Mouse (Mus musculus): ENCODE measurements around the gene Slc25a18.

Slc25a18 gene

GRCm38 (mm10) chr6:120788904-120789303 lies 15.5 kb downstream of the Slc25a18 start:
- CTCF ChIA-PET: interaction anchor here in 1 of 4 experiments (0.6 kb wide), 2 partner anchors 89 to 224 kb away, joined by 3 read pairs; no protein-coding TSS in a partner anchor

DNA sequence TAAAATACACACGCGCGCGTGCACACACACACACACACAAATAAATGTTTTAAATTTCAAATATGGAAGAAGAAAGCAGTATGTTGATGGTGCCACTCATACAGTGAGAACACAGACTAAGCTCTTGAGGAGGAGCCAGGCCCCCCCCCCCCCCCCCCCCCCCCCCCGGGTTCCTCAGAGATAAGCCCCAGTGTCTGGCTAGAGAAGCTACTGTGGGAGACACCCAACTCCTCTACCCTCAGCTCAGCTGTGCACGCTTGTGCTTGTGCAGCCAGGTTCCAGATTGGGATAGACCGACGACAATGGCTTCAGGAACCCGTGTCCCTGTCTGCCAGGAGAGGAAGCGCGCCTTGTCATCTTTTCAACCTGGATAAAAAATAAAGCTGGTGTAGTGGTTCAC lies 16.8 kb downstream of the Slc25a18 start:
- POLR2A ChIA-PET: interaction anchor here (0.5 to 5.7 kb wide), 20 partner anchors 8 to 834 kb away, joined by 3 to 23 read pairs (median 3); partner anchors contain the start of gene Atp6v1e1 (in 2 of the 4)
- CTCF ChIA-PET: interaction anchor here in 3 of 4 experiments (0.5 to 0.9 kb wide), 5 partner anchors 17 to 466 kb away, joined by 3 to 5 read pairs (median 4); no protein-coding TSS in a partner anchor

More at GRCm38 (mm10) chr6:120788904-120789303, 15.5 kb downstream of the Slc25a18 start:
- POLR2A ChIA-PET: interaction anchor here in 2 of 4 experiments (0.9 to 5.7 kb wide), 8 partner anchors 9 to 64 kb away, joined by 3 to 36 read pairs (median 4); partner anchors contain the start of genes Atp6v1e1 (in 1 of the 2) and Slc25a18 (in 1 of the 2)

DNA sequence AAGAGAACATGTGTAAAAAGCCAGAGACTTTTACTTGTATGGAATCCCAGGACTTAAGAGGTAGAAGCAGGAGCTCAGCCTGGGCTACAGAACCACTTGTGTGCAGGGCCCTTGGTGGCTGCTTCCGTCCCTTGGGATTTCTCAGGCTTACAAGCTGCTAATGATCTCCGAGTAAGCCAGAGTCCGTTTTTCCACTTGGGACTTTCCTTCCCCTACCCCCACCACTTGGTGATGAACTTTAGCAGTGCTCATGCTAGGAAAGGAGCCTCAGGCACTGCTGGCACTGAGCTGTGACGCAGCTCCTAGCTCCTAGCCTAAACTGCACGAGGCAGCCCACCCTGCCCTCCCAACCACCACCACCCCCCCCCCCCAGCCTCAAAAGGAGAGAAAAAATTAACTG lies 17.3 kb downstream of the Slc25a18 start:
- ChIA-PET CTCF (interaction anchor here in 3 of 4 experiments (0.6 to 0.9 kb wide), 5 partner anchors 17 to 718 kb away, joined by 3 to 5 read pairs (median 3); no protein-coding TSS in a partner anchor), POLR2A (interaction anchor here (0.5 to 1.5 kb wide), 17 partner anchors 8 to 835 kb away, joined by 3 to 10 read pairs (median 3); partner anchors contain the start of gene Atp6v1e1 (in 1 of the 4))

DNA sequence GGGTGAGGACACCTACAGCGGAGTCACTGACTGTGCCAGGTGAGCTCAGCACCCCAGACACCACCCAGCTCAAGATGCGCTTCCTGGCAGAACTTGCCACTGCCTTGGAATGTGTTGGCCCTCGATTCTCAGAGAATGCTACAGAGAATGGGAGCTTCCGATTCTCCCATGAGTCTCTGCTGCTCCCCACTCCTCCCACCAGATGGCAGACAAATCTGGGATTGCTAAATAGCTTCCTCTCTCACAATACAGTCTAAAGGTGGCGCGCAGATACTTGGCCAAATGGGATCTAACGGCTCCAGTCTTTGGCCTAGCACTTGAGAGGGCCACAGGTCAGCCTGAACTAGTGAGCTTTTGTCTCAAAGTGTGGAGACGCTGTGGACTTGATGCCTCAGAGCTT lies 19.6 kb downstream of the Slc25a18 start:
- POLR2A ChIA-PET: interaction anchor here (0.6 to 6.2 kb wide), 30 partner anchors 10 to 275 kb away, joined by 3 to 45 read pairs (median 3); partner anchors contain the start of genes Atp6v1e1 (in 4 of the 4) and Slc25a18 (in 1 of the 4)
- CTCF ChIA-PET: interaction anchor here in 3 of 4 experiments (0.6 to 1.9 kb wide), 13 partner anchors 9 to 1790 kb away, joined by 3 to 7 read pairs (median 4); partner anchors contain the start of genes Atp6v1e1 (in 1 of the 3), Pex26 (in 1 of the 3) and Slc25a18 (in 1 of the 3)

DNA sequence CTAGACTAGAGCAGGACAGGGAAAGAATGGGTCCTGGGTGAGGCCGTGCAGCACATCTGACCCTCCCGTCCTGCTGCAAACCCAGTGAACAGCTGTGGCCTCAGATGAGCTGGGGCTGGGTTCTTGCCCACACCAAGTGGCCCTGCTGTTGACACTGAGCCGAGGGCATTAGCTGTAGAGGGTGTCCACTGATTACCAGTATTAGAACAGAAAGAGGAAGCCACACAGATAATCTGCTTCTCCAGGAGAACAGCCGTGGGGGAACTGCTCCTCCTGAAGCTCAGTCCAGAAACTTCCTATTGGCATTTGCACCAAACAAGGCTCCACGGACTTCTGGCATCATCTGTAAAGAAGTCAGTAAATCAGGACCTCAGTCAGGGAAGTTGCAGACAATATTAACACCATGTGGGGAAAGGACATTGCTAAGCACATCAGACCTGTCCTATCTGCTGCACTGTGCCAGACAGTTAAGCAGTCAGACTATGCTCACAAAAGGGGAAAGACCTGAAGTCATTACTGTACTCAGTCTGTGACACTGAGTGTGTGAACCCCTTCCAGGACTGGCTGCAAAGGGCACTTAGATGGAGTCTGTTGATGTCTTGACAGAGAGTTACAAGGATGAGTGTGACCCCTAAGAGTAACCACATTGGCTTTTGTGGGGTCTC lies 22.2 kb downstream of the Slc25a18 start:
- POLR2A ChIA-PET: interaction anchor here in 2 of 4 experiments (0.9 to 6.2 kb wide), 9 partner anchors 12 to 341 kb away, joined by 3 to 45 read pairs (median 3); partner anchors contain the start of genes Atp6v1e1 (in 1 of the 2) and Slc25a18 (in 1 of the 2)
- CTCF ChIA-PET: interaction anchor here in 2 of 4 experiments (0.6 to 1.3 kb wide), 2 partner anchors 27 to 212 kb away, joined by 3 to 4 read pairs; partner anchors contain the start of gene Atp6v1e1 (in 1 of the 2)

DNA sequence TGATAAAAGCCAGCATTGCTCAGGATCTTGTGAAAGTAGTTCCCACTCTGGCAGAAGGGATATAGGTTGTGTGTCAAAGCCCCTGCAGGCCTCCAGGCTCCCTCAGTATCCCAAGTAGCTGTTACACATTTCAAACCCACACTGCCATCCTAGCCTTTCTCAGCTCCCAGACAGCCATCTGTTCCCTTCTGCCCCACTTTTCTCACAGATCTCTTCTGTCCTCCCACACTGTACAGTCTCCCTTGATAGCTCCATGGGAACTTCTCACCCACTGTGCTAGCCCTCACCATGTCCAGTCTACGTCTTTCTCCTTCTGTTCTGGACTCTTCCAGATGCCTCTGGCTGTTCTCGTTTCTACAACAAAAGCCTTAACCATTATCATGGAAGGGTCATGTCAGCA lies 22.7 kb downstream of the Slc25a18 start:
- POLR2A ChIA-PET: interaction anchor here in 2 of 4 experiments (0.6 to 6.2 kb wide), 8 partner anchors 12 to 340 kb away, joined by 3 to 45 read pairs (median 3); partner anchors contain the start of genes Atp6v1e1 (in 1 of the 2) and Slc25a18 (in 1 of the 2)
- CTCF ChIA-PET: interaction anchor here in 1 of 4 experiments (1.3 kb wide), 1 partner anchor 27 kb away, joined by 4 read pairs; the partner anchor contains the start of gene Atp6v1e1

GRCm38 (mm10) chr6:120798019-120798418 lies 24.6 kb downstream of the Slc25a18 start:
- POLR2A ChIA-PET: interaction anchor here in 2 of 4 experiments (0.8 to 2.9 kb wide), 7 partner anchors 9 to 25 kb away, joined by 3 to 12 read pairs (median 4); partner anchors contain the start of gene Atp6v1e1 (in 2 of the 2)
- CTCF ChIA-PET: no interaction called here

GRCm38 (mm10) chr6:120798905-120799304 lies 25.5 kb downstream of the Slc25a18 start:
- ChIA-PET POLR2A (interaction anchor here in 3 of 4 experiments (0.5 to 2.9 kb wide), 5 partner anchors 11 to 1904 kb away, joined by 3 to 12 read pairs (median 6); partner anchors contain the start of genes Atp6v1e1 (in 1 of the 3) and Slc25a18 (in 1 of the 3)), CTCF (no interaction called here)

DNA sequence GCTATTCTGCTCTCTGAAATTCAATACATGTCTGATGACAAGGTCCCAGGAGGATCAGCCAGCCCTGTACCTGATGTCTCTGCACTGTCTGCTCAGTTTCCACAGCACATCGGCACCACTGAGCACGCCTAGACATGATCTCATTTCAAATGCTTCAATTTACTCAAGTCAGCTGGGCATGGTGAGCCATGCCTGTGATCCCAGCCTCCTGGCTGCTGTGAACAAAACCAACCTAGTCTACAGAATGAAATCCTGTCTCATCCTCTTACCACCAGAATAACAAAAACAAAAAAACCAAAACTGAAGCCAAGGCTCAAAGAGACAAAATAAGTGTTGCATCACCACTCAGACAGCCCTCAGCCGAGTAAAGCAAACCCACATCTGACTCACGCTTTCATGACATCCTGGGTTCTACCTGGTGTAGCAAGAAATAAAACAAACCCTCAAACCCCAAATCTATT lies 26.2 kb downstream of the Slc25a18 start:
- CTCF ChIA-PET: interaction anchor here in 1 of 4 experiments (0.6 kb wide), 1 partner anchor 46 kb away, joined by 6 read pairs; no protein-coding TSS in a partner anchor
- POLR2A ChIA-PET: interaction anchor here in 2 of 4 experiments (1.0 to 2.9 kb wide), 10 partner anchors 9 to 26 kb away, joined by 3 to 12 read pairs (median 5); partner anchors contain the start of genes Atp6v1e1 (in 2 of the 2) and Slc25a18 (in 1 of the 2)

DNA sequence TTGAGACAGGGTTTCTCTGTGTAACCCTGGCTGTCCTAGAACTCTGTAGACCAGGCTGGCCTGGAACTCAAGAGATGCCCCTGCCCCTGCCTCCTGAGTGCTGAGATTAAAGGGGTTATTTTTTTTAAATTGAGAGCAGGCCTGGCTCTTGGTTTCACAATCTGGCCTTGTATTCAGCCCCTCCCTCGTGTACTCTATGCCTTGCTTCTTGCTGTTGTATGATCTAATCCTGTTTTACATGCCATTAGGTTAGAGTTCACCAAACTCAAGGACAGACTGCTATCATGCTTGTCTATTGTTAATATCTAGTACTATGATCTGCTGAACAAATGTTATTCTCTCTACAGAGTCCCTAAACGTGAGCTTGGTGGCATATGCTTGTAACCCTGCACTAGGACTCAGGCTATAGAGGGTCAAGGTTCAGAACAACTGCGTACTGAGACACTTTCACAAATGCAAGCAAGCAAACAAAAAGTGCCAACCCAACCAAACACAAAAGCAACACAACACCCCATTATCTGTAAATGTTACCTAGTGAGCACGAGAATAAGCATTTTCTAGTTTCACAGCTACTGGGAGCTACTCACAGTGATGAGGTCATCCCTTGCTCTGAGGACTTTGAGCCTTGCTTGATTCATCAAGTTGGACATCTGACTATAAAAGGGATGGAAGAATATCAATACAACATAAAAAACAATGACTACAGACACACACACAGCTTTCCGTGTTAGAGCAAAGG lies 33.8 kb downstream of the Slc25a18 start:
- ChIA-PET POLR2A (interaction anchor here in 2 of 4 experiments (0.6 to 4.9 kb wide), 16 partner anchors 10 to 73 kb away, joined by 3 to 50 read pairs (median 5); partner anchors contain the start of genes Atp6v1e1 (in 2 of the 2) and Bcl2l13 (in 1 of the 2)), CTCF (interaction anchor here in 2 of 4 experiments (0.6 to 1.8 kb wide), 5 partner anchors 15 to 96 kb away, joined by 3 to 4 read pairs (median 3); partner anchors contain the start of gene Atp6v1e1 (in 1 of the 2))

DNA sequence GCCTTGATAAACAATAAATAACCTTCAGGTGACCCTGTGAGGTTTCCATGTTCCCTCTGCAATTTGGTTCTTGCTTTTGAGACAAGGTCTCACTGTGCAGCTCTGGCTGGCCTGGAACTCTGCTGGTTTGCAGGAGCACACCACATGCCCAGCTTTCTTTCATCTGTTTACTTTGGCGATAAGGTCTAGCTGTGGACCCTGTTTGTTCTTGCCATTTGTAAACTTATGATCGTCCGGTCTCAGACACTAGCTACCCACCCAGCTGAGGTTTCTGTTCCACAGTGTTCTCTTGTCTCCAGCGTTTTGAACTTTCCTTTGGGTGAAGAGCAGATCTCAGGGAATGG lies 34.3 kb downstream of the Slc25a18 start:
- POLR2A ChIA-PET: interaction anchor here in 2 of 4 experiments (1.2 to 4.9 kb wide), 11 partner anchors 7 to 22 kb away, joined by 4 to 50 read pairs (median 6); partner anchors contain the start of gene Atp6v1e1 (in 2 of the 2)
- CTCF ChIA-PET: interaction anchor here in 2 of 4 experiments (0.6 to 1.8 kb wide), 6 partner anchors 15 to 114 kb away, joined by 3 to 5 read pairs (median 3); partner anchors contain the start of gene Atp6v1e1 (in 1 of the 2)

GRCm38 (mm10) chr6:120811999-120812398 lies 38.6 kb downstream of the Slc25a18 start:
- CTCF ChIA-PET: interaction anchor here in 2 of 4 experiments (0.6 to 1.0 kb wide), 4 partner anchors 10 to 440 kb away, joined by 3 to 4 read pairs (median 3); partner anchors contain the start of gene Atp6v1e1 (in 2 of the 2)
- POLR2A ChIA-PET: interaction anchor here in 3 of 4 experiments (0.6 to 1.3 kb wide), 7 partner anchors 9 to 341 kb away, joined by 3 to 15 read pairs (median 3); partner anchors contain the start of gene Atp6v1e1 (in 3 of the 3)

DNA sequence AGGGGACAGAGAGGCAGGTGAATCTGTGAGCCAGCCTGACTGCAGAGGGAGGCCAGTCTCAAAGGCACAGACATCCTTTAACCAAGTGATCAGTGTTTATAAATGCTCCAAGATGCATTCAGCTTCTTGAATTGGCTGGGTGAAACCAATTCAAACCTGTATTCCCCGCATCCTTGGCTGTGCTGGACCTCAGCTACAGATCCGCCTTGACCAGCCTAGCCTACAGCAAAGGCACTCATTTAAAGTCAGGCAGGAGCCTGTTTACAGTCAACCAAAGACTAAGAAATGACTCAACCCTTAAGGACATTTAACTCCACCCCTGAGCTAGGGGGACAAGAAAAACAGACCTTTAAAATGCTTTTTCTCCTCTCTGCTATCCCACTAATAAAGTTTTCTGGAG lies 45.9 kb downstream of the Slc25a18 start:
- CTCF ChIA-PET: no interaction called here
- POLR2A ChIA-PET: interaction anchor here in 3 of 4 experiments (0.6 to 5.6 kb wide), 13 partner anchors 9 to 302 kb away, joined by 3 to 50 read pairs (median 4); partner anchors contain the start of gene Bcl2l13 (in 1 of the 3)

- CTCF ChIA-PET: no interaction called here
- POLR2A ChIA-PET: interaction anchor here in 3 of 4 experiments (0.9 to 5.6 kb wide), 10 partner anchors 8 to 74 kb away, joined by 3 to 50 read pairs (median 4); partner anchors contain the start of gene Bcl2l13 (in 1 of the 3)
Observed at GRCm38 (mm10) chr6:120820144-120820543, 46.8 kb downstream of the Slc25a18 start.

GRCm38 (mm10) chr6:120820941-120821340 lies 47.6 kb downstream of the Slc25a18 start:
- ChIA-PET CTCF (no interaction called here), POLR2A (interaction anchor here in 3 of 4 experiments (0.9 to 5.6 kb wide), 6 partner anchors 9 to 70 kb away, joined by 3 to 50 read pairs (median 12); no protein-coding TSS in a partner anchor)

DNA sequence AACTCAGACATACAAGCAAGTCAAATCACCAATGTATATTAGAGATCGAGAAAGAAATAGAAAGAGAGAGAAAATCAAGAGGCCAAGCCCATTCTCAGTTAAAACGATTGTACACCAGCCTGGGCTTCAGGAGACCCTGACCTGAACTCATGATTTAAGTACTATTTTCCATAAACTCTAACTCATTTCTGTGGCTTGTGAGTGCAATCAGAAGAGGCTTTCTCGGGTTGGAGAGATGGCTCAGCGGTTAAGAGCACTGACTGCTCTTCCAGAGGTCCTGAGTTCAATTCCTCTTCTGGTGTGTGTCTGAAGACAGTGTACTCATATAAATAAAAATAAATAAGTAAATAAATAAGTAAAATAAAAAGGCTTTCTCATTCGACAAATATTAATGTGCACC lies 48.3 kb downstream of the Slc25a18 start:
- ChIA-PET CTCF (interaction anchor here in 1 of 4 experiments (2.0 kb wide), 1 partner anchor 14 kb away, joined by 4 read pairs; no protein-coding TSS in a partner anchor), POLR2A (interaction anchor here in 3 of 4 experiments (0.6 to 5.6 kb wide), 16 partner anchors 10 to 307 kb away, joined by 4 to 59 read pairs (median 16); partner anchors contain the start of genes Bcl2l13 (in 2 of the 3) and Bid (in 1 of the 3))

All from embryonic stem cell, embryonic (primary cell).